Mouse (Mus musculus) midbrain, embryonic 12.5 days (tissue): ENCODE results near the gene Chrnb2. TPM values are rescaled to one million over a fixed set of nuclear protein-coding genes. Genes with fewer than 3 reads are reported as not detected.
A peak's percentile ranks its signal among the peaks of the same experiment; 100 is the strongest.
"Not testable (repeated sequence)": the region's sequence is repeated elsewhere in the genome, so short reads cannot be mapped to it uniquely, and the experiment has no call there.

ENCODE experiments used
- ATAC-seq: fragments of 200-750 bp; cut with Nextera tagmentation; 2 replicates; pipeline ENCODE4 v1.8.0; 2017; ENCODE audit warnings: low read depth, moderate TSS enrichment, moderate library complexity; ENCODE audit not compliant: low FRiP score
- H3K27ac ChIP-seq: fragments of 300-500 bp; sonication (generic); replicated peaks from 2 replicates; pipeline ENCODE4 v1.5.1; 2016; ENCODE audit warnings: mild to moderate bottlenecking
- H3K27me3 ChIP-seq: fragments of 300-500 bp; sonication (generic); 2 replicates; pipeline ENCODE4 v1.6.1; 2016; ENCODE audit warnings: mild to moderate bottlenecking
- H3K36me3 ChIP-seq: fragments of 300-500 bp; sonication (generic); 2 replicates; pipeline ENCODE4 v1.6.1; 2016
- H3K4me1 ChIP-seq: fragments of 300-500 bp; sonication (generic); 2 replicates; pipeline ENCODE4 v1.6.1; 2016
- H3K4me2 ChIP-seq: fragments of 300-500 bp; sonication (generic); replicated peaks from 2 replicates; pipeline ENCODE4 v1.6.1; 2016; ENCODE audit warnings: mild to moderate bottlenecking, moderate library complexity
- H3K4me3 ChIP-seq: fragments of 300-500 bp; sonication (generic); 2 replicates; pipeline ENCODE4 v1.5.1; 2016; ENCODE audit warnings: mild to moderate bottlenecking
- H3K9ac ChIP-seq: fragments of 300-500 bp; sonication (generic); replicated peaks from 2 replicates; pipeline ENCODE4 v1.6.1; 2016; ENCODE audit warnings: mild to moderate bottlenecking, moderate library complexity
- H3K9me3 ChIP-seq: fragments of 300-500 bp; sonication (generic); 2 replicates; pipeline ENCODE4 v1.6.1; 2016; ENCODE audit warnings: mild to moderate bottlenecking
- WGBS: fragments of 180-500 bp; shearing (Covaris S2); methylation state at CpG from one replicate; pipeline ENCODE4 v1.1.7; 2016; 5-methylcytosine and 5-hydroxymethylcytosine counted together
- polyA plus RNA-seq: library from polyadenylated mRNA; unstranded; fragments of >200 nt; fragmentation: Nextera tagmentation; extraction: Ambion mirVana; gene quantifications from 2 replicates; pipeline ENCODE4 v1.2.1, GENCODE M21; 2016

Gene Chrnb2
- polyA plus RNA-seq, 1 experiment from 2014 or later: 24.7 TPM

DNA sequence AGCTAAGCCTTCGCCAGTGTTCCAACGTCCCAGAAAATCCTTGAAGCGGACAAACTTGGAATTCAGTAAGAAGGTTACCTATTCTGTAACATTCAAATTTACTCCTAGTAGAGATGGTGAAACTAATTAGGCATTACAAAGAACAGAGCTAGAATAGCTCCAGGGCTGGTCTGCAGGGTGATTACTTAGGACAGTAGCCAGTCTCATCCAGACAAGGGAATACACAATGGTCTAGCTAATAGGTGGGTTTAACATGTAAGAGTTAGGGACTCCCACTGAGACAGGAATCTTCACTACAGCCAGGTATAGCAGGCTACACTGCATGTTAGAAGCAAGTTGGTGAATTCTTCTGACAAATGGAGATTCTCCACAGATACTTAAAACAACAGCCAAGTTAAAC lies 35.6 kb upstream of the Chrnb2 start:
- not testable (repeated sequence) for H3K9me3 ChIP-seq, H3K4me1 ChIP-seq, H3K27me3 ChIP-seq, ATAC-seq, H3K4me3 ChIP-seq, H3K36me3 ChIP-seq, H3K27ac ChIP-seq, H3K4me2 ChIP-seq, H3K9ac ChIP-seq
- WGBS: 30% methylated on average over 3 of the region's 3 CpGs

DNA sequence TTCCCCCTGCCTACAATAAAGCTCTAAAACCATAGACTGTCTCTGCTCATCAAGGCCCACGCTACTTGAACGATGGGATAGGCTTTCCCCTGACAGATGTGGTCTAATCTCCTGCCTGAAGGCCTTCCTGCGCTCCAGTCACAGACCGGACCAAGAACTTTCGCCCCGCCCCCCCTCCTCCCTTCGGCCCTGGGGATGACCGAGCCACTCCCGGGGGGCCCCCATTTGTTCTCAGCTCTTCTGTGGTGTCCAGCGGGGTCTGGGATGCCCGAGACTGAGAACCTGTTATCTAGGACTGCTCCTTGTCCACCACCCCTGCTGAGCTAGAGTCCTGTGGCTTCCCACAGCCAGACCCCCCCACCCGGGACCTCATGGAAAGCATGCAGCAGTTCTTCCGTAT lies 35.0 kb upstream of the Chrnb2 start:
- ATAC-seq: no peak
- peak overlapping the region; percentile 35 for H3K4me2 ChIP-seq

DNA sequence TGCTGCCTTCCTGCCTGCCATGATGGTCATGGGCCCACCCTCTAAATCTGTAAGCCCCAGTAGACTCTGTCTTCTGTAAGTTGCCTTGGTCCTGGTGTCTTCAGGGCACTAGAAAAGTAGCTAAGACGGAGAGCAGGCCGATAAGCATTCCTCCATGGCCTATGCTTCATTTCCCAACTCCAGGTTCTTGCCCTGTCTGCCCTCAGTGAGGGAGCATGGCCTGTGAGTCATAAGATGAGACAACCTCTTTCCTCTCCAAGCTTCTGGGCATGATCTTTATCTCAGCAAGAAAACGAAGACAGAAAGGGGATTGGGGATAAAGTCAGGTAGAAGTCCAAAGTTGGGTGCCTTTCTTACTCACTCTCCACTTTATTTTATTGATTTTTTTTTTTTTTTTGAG lies 34.1 kb upstream of the Chrnb2 start:
- Histone ChIP-seq H3K4me1 (peaks cover 5% of the 10 kb centered on the region), H3K36me3 (no peaks in the 10 kb centered on the region), H3K27me3 (no peaks in the 10 kb centered on the region), H3K9me3 (no peaks in the 10 kb centered on the region), H3K27ac (no peak overlapping the region), H3K4me3 (no peak overlapping the region), H3K9ac (no peak overlapping the region), H3K4me2 (no peak overlapping the region)
- WGBS: 82% methylated on average over 3 of the region's 3 CpGs
- no peak for ATAC-seq

More for the DNA sequence above, 35.0 kb upstream of the Chrnb2 start:
- Histone ChIP-seq H3K4me1 (peaks cover 5% of the 10 kb centered on the region), H3K4me3 (peak overlapping the region; percentile 14; the same call in 1 of the 2 replicates), H3K27ac (no peak overlapping the region), H3K9ac (no peak overlapping the region), H3K36me3 (no peaks in the 10 kb centered on the region), H3K9me3 (no peaks in the 10 kb centered on the region), H3K27me3 (no peaks in the 10 kb centered on the region)
- 5% methylated on average over 13 of the region's 13 CpGs for WGBS

DNA sequence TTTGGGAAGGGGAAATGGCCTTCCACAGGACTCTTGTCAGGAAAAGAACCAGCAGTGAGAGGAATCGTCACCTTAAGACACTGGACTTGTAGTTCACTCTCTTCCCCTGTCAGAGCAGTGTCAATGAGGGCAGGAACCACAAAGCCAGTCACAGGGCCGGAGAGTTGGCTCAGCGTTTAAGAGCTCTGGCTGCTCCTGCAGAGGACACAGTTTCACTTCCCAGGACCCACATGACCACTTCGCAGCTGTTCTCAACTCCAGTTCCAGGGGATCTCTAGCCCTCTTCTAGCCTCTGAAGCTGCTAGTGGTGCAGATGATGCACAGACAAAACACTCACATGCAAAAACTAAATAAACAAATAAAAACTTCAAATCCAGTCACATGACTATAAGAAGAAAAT lies 31.9 kb upstream of the Chrnb2 start:
- Histone ChIP-seq H3K36me3 (no peaks in the 10 kb centered on the region), H3K9ac (no peak overlapping the region), H3K4me2 (no peak overlapping the region), H3K9me3 (no peaks in the 10 kb centered on the region), H3K27me3 (no peaks in the 10 kb centered on the region), H3K4me1 (peaks cover 5% of the 10 kb centered on the region), H3K27ac (no peak overlapping the region), H3K4me3 (no peak overlapping the region)
- ATAC-seq: no peak
- 64% methylated on average over 4 of the region's 4 CpGs for WGBS

DNA sequence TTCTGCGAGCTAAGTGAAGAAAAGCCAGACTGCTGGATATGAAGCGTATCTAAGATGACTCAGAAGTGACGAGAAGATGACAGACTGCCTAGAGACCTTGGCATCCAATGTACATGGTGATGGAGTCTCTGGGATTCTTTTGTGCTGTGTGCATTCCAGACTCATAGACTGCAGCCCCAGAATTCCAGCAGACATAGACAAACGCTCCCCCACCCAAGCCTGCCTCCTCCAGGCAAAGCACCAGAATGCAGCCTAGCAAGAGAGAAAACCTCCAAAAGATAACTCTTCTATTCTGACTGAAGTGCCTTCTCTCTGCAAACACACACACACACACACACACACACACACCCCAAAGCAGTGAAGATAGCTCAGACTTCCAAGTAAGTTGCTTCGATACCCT lies 31.3 kb upstream of the Chrnb2 start:
- Histone ChIP-seq H3K4me3 (no peak overlapping the region), H3K9ac (no peak overlapping the region), H3K36me3 (no peaks in the 10 kb centered on the region), H3K27ac (no peak overlapping the region), H3K9me3 (no peaks in the 10 kb centered on the region), H3K4me2 (no peak overlapping the region), H3K4me1 (peaks cover 5% of the 10 kb centered on the region), H3K27me3 (no peaks in the 10 kb centered on the region)
- WGBS: 70% methylated on average over 5 of the region's 5 CpGs
- no peak for ATAC-seq

DNA sequence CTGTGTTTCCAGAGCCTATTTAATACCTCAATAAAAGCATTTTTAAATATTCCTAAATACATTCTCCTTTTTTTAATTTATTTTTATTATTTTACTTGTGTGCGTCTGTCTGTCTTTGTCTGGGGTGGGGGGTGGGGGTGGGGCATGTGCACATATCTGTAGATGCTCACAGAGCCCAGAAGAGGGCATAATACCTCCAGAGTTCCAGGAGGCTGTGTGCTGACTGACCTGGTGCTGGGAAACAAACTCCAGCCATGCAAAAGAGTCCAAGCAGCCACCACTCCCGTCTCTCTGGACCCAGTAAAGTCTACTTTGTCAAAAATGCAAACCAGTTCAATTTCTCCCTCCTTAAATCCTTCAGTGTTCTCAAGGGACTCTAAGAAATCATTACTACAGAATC lies 30.2 kb upstream of the Chrnb2 start:
- Histone ChIP-seq H3K4me2 (no peak overlapping the region), H3K9ac (no peak overlapping the region), H3K27ac (no peak overlapping the region), H3K9me3 (no peaks in the 10 kb centered on the region), H3K27me3 (no peaks in the 10 kb centered on the region), H3K36me3 (no peaks in the 10 kb centered on the region), H3K4me3 (no peak overlapping the region), H3K4me1 (peaks cover 4% of the 10 kb centered on the region)
- ATAC-seq: no peak
- WGBS: 60% methylated on average over 2 of the region's 2 CpGs

DNA sequence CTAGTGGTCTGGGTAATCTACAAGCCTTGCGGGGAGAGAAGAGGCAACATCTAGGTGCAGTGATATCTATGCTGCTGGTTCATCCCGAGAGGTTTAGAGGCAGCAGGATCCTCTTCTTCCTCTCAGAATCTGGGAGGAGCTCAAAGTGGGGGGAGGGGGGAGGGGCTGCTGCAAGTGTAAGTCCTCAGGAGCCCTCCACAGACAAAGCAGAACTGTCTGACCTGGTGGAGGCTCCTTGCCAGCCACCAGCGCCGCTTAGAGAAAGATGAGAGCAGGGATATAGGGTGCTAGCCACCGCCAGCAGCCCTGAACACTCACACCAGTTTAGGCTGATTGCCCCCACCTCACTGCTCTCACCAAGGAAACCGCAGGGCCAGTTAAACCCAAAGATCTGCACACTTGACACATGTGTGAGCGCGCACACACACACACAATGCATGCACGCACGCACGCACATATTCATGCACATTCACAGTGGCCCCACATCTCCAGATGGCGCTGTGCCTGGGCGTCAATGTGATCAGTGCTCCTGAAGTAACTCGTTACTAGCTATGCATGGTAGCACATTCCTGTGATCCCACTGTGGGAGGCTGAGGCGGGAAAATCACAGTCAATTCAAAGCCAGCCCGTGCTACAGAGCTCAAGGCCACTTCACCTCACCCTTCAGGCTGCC lies 24.4 kb upstream of the Chrnb2 start:
- no peak overlapping the region for H3K4me3 ChIP-seq
- no peak overlapping the region for H3K4me2 ChIP-seq
- peaks cover 8% of the 10 kb centered on the region for H3K4me1 ChIP-seq
- H3K9me3 ChIP-seq: no peaks in the 10 kb centered on the region
- H3K27me3 ChIP-seq: no peaks in the 10 kb centered on the region
- no peak overlapping the region for H3K9ac ChIP-seq
- no peaks in the 10 kb centered on the region for H3K36me3 ChIP-seq
- H3K27ac ChIP-seq: no peak overlapping the region
- no peak for ATAC-seq
- WGBS: 72% methylated on average over 16 of the region's 16 CpGs

DNA sequence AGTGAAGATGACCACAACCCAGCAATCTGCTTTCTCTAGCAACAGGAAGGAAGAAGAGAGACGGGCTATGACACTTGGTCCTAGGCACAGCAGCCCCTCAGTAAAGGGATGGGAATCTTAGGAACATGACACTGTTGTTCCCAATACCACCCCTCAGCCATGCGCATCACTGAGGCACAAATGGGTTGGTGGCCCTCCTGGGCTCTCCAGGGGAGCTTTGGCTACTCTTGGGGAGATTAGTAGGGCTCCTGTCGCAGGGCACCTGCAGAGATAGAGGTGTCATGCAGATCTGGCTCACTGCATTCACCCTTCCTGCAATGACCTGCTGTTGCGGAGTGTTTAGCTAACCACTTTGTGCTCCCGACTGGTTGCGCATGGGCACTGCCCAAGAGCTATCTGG lies 21.8 kb upstream of the Chrnb2 start:
- H3K4me3 ChIP-seq: no peak overlapping the region
- H3K27ac ChIP-seq: no peak overlapping the region
- H3K9me3 ChIP-seq: no peaks in the 10 kb centered on the region
- 76% methylated on average over 6 of the region's 6 CpGs for WGBS
- no peaks in the 10 kb centered on the region for H3K27me3 ChIP-seq
- no peak overlapping the region for H3K9ac ChIP-seq
- H3K4me1 ChIP-seq: peaks cover 8% of the 10 kb centered on the region
- ATAC-seq: no peak
- H3K4me2 ChIP-seq: no peak overlapping the region
- H3K36me3 ChIP-seq: peaks cover 24% of the 10 kb centered on the region

DNA sequence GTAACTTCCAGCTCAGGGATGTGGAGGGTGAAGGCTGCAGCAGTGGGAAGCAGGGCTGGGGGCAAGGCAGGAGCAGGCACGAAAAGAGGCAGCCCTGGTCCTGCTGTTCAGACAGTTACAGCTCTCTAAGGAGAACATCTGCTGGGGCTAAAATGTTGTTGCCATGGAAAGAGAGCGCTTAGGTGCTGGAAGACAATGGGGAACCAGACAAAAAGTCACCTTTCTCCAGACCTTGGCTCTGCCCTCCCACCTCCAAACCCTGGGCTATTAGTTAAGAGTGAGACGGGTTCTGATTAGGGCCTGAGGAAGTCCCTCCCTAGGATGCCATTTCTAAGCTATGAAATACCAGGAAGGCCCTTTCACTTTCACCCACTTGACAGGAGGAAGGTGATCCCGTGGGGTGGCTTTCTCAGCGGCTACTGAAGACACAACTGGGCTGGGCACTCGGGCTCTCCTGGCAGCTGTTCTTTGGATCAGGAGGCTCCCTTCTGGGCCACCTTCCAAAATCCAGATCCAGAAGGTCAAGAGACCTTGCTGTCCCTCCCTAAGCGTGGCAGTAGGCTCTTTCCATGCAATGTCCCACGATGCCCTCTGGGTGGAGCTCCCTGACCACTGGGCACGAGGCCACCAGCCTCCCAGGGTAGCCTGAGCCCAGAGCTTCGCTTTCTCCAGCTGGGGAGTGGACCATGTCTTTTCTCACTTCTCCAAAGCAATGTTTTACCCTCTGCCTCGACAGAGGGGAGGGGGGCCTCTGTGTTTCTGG lies 20.7 kb upstream of the Chrnb2 start:
- Histone ChIP-seq H3K4me1 (peaks cover 8% of the 10 kb centered on the region), H3K27ac (peak overlapping the region; percentile 20; the same call in 1 of the 2 replicates), H3K4me3 (no peak overlapping the region), H3K36me3 (peaks cover 35% of the 10 kb centered on the region), H3K9ac (no peak overlapping the region), H3K9me3 (no peaks in the 10 kb centered on the region), H3K4me2 (no peak overlapping the region), H3K27me3 (no peaks in the 10 kb centered on the region)
- no peak for ATAC-seq
- WGBS: 32% methylated on average over 11 of the region's 11 CpGs

DNA sequence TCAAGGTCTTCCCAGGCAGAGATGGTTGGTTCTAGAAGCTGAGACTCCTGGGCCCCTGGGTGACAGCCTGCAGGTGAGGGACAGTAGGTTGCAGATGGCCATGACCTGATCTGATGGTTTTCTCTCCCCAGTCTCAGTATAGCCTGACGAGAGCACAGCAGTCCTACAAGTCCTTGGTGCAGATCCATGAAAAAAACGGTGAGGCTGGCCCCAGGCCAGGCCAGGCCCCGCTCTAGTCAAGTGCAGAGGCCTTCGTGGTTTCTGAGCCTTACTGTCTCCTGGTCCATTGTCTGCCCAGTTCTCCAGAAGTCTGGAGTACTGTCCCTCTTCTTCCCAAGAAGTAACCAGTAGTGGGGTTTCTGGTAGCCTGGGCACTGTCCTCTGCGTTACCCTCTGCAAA lies 17.2 kb upstream of the Chrnb2 start:
- Histone ChIP-seq H3K9me3 (no peaks in the 10 kb centered on the region), H3K36me3 (peaks cover 70% of the 10 kb centered on the region), H3K4me2 (no peak overlapping the region), H3K4me1 (peaks cover 8% of the 10 kb centered on the region), H3K9ac (no peak overlapping the region), H3K4me3 (no peak overlapping the region), H3K27me3 (no peaks in the 10 kb centered on the region), H3K27ac (no peak overlapping the region)
- WGBS: 88% methylated on average over 5 of the region's 5 CpGs
- no peak for ATAC-seq

DNA sequence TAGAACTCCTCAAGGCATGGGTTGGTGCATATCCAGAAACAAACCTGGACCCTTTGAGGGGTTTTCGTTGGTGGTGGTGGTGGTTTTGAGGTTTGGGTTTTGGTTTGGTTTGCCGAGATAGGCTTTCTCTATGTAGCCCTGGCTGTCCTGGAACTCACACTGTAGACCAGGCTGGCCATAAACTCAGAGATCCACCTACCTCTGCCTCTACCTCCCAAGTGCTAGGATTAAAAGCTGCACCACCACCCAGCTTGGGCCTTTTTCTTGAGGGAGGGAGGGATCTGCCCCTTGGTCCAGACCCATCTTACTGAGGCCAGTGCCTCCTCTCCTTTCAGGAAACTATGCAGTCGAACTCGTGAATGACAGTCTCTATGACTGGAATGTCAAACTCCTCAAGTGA lies 15.7 kb upstream of the Chrnb2 start:
- H3K9me3 ChIP-seq: no peaks in the 10 kb centered on the region
- no peak overlapping the region for H3K27ac ChIP-seq
- no peak overlapping the region for H3K9ac ChIP-seq
- H3K27me3 ChIP-seq: no peaks in the 10 kb centered on the region
- 95% methylated on average over 4 of the region's 4 CpGs for WGBS
- H3K4me3 ChIP-seq: no peak overlapping the region
- ATAC-seq: no peak
- H3K4me1 ChIP-seq: peaks cover 13% of the 10 kb centered on the region
- peaks cover 84% of the 10 kb centered on the region for H3K36me3 ChIP-seq
- H3K4me2 ChIP-seq: no peak overlapping the region

DNA sequence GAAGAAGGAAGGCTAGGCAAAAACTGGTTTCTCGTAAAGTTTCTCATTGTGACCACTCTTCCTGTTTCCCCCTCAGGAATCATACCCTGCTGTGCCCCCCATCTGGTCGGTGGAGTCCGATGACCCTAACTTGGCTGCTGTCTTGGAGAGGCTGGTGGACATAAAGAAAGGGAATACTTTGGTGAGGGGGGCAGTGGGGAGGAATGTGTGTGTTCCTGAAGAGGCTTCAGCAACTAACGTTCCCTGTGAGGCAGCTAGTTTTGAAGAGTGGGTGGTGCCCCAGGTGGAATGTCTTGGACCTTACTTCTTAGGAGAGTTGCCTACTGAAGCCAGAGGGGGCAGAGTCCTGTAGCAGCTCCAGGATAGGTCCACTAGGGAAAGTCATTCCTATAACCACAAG lies 11.6 kb upstream of the Chrnb2 start:
- WGBS: 80% methylated on average over 4 of the region's 4 CpGs
- H3K36me3 ChIP-seq: peaks cover 57% of the 10 kb centered on the region
- H3K27ac ChIP-seq: no peak overlapping the region
- H3K4me3 ChIP-seq: no peak overlapping the region
- H3K9me3 ChIP-seq: no peaks in the 10 kb centered on the region
- ATAC-seq: no peak
- H3K4me1 ChIP-seq: peaks cover 30% of the 10 kb centered on the region
- H3K27me3 ChIP-seq: no peaks in the 10 kb centered on the region
- H3K9ac ChIP-seq: no peak overlapping the region
- H3K4me2 ChIP-seq: no peak overlapping the region
